8 mouse cellular contexts compared by ENCODE assay signal in the genomic region with DNA sequence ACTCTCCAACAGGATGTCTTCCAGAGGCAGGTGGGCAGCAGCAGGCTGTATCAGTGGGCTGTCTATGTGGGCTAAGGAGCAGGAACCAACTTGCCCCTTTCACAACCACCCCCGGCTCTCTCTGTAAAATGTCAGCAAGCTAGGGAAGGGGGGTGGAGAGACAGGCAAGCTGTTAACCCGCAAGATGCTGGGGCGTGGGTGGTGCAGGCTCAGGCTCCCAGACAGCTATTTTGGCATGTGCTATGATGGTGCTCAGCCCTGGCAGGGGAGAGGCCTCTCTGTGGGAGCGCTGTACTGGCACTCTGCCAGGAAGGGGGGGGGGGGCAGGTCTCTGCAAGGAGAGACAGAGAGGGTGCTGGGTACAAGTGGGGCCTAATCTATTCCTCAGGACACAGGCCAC. TPM values are rescaled to one million over a fixed set of nuclear protein-coding genes. Genes with fewer than 3 reads are reported as not detected.
DNase-seq lines count a peak whose midpoint lies in the region; ATAC-seq lines count a peak whose summit lies in the region.

No protein-coding gene starts in this region.

- H3K4me2 ChIP-seq in heart, embryonic 15.5 days: peak overlapping the region; percentile 45

- H3K9ac ChIP-seq in heart, embryonic 15.5 days: 0 out of 2 replicates have a peak overlapping the region, but pooled peaks have one; percentile 17

- 2% methylated on average over 4 of the region's 4 CpGs for WGBS in heart, embryonic 15.5 days

- H3K27me3 ChIP-seq in heart, embryonic 15.5 days: no peaks in the 10 kb centered on the region
- H3K27me3 ChIP-seq in megakaryocyte, embryonic 14.5 days (replicated peaks): no peaks in the 10 kb centered on the region

- peak overlapping the region; percentile 13 for H3K4me3 ChIP-seq in heart, embryonic 15.5 days
- peak overlapping the region; percentile 87 for H3K4me3 ChIP-seq in megakaryocyte, embryonic 14.5 days (replicated peaks)

- H3K36me3 ChIP-seq in heart, embryonic 15.5 days: no peaks in the 10 kb centered on the region
- peaks cover 83% of the 10 kb centered on the region for H3K36me3 ChIP-seq in megakaryocyte, embryonic 14.5 days (replicated peaks; ENCODE audit: low read length)

- peaks cover 83% of the 10 kb centered on the region for H3K4me1 ChIP-seq in heart, embryonic 15.5 days (replicated peaks)
- peaks cover 100% of the 10 kb centered on the region for H3K4me1 ChIP-seq in megakaryocyte, embryonic 14.5 days

- peak; percentile 30 for DNase-seq in gastrocnemius, postnatal 25 days
- no peak for DNase-seq in gastrocnemius, postnatal 36 days
- peak; percentile 54 for DNase-seq in NIH3T3 (ENCODE audit: low read depth)
- peak; percentile 82 to 90 for DNase-seq in left cerebral cortex, adult 18-20 months (ENCODE audit: low spot score in 2 of 2)
- peak; percentile 62 to 80 for DNase-seq in thymus, adult 18-20 months
- no peak for DNase-seq in spleen, adult 18-20 months

- peak; percentile 65 for ATAC-seq in heart, embryonic 15.5 days (replicated peaks; ENCODE audit: insufficient number of reproducible peaks, insufficient read depth, low FRiP score, low read depth)

- H3K9me3 ChIP-seq in heart, embryonic 15.5 days (replicated peaks): no peaks in the 10 kb centered on the region
- H3K9me3 ChIP-seq in megakaryocyte, embryonic 14.5 days: no peaks in the 10 kb centered on the region

- peak overlapping the region; percentile 89 for H3K27ac ChIP-seq in heart, embryonic 15.5 days

- intact Hi-C loops in gastrocnemius, postnatal 36 days (cut with DNase I): no loop called here

RNA-seq across cellular contexts. Expression of a gene that starts 11.6 kb away (rescaled TPM):
- not detected for total RNA-seq in gastrocnemius, postnatal 25 days (2021)
- total RNA-seq in gastrocnemius, postnatal 36 days (2021): not detected
- polyA plus RNA-seq in heart, embryonic 15.5 days (2015; fragmentation: Nextera tagmentation; extraction: Ambion mirVana): 1.7 and 2.2 TPM in 2 replicates
- not detected for total RNA-seq in left cerebral cortex, adult 18-20 months (2021)
- polyA plus RNA-seq in megakaryocyte, embryonic 14.5 days (2012; ENCODE audit: insufficient read depth, low replicate concordance): not detected in 2 replicates

RNA-seq across cellular contexts. Expression of a gene that starts 18.6 kb away (rescaled TPM):
- 10 to 100 TPM; 32.3 to 34.8 TPM for total RNA-seq in gastrocnemius, postnatal 25 days (2021)
- total RNA-seq in gastrocnemius, postnatal 36 days (2021): 10 to 100 TPM; 28.1 to 35.5 TPM
- polyA plus RNA-seq in heart, embryonic 15.5 days (2015; fragmentation: Nextera tagmentation; extraction: Ambion mirVana): 26.6 and 48.2 TPM in 2 replicates
- 100 to 1,000 TPM; 491 to 526 TPM for total RNA-seq in left cerebral cortex, adult 18-20 months (2021)
- polyA plus RNA-seq in megakaryocyte, embryonic 14.5 days (2012; ENCODE audit: insufficient read depth, low replicate concordance): 303 and 682 TPM in 2 replicates

RNA-seq across cellular contexts. Expression of a gene that starts 25.0 kb away (rescaled TPM):
- 1 to 10 TPM; 3.3 to 3.4 TPM for total RNA-seq in gastrocnemius, postnatal 25 days (2021)
- total RNA-seq in gastrocnemius, postnatal 36 days (2021): 1 to 10 TPM; 1.4 to 4.3 TPM
- polyA plus RNA-seq in heart, embryonic 15.5 days (2015; fragmentation: Nextera tagmentation; extraction: Ambion mirVana): 293 and 372 TPM in 2 replicates
- 10 to 100 TPM; 19.0 to 23.8 TPM for total RNA-seq in left cerebral cortex, adult 18-20 months (2021)
- 45.5 and 59.2 TPM in 2 replicates for polyA plus RNA-seq in megakaryocyte, embryonic 14.5 days (2012; ENCODE audit: insufficient read depth, low replicate concordance)

RNA-seq across cellular contexts. Expression of a gene that starts 30.0 kb away (rescaled TPM):
- not detected for total RNA-seq in gastrocnemius, postnatal 25 days (2021)
- not detected for total RNA-seq in gastrocnemius, postnatal 36 days (2021)
- not detected in 2 replicates for polyA plus RNA-seq in heart, embryonic 15.5 days (2015; fragmentation: Nextera tagmentation; extraction: Ambion mirVana)
- 10 to 100 TPM; 56.6 to 61.4 TPM for total RNA-seq in left cerebral cortex, adult 18-20 months (2021)
- 0.92 and 2.8 TPM in 2 replicates for polyA plus RNA-seq in megakaryocyte, embryonic 14.5 days (2012; ENCODE audit: insufficient read depth, low replicate concordance)

Comparison
In these comparisons a context has a peak if more than half of its experiments do, and no peak if none do; other contexts are left out.
1. DNase-seq: peak in gastrocnemius, postnatal 25 days (single experiment), NIH3T3 (single experiment), left cerebral cortex, adult 18-20 months (2 of 2) and thymus, adult 18-20 months (2 of 2); none in gastrocnemius, postnatal 36 days (0 of 2) and spleen, adult 18-20 months (0 of 2).
2. RNA of a gene that starts 18.6 kb away (total RNA-seq): 491 to 526 TPM in left cerebral cortex, adult 18-20 months; 28.1 to 35.5 TPM in gastrocnemius, postnatal 36 days and 32.3 to 34.8 TPM in gastrocnemius, postnatal 25 days; every median in the first group is over 10 times any median in the second.